Mouse (Mus musculus) embryo, embryonic 11.5 days (tissue): ENCODE results near the gene Gprc5c.

Experiments used
- DNase-seq: peaks from one replicate; pipeline ENCODE4 v3.0.0-alpha.2; 2012; ENCODE audit warnings: low read depth, low spot score

The Gprc5c gene

DNA sequence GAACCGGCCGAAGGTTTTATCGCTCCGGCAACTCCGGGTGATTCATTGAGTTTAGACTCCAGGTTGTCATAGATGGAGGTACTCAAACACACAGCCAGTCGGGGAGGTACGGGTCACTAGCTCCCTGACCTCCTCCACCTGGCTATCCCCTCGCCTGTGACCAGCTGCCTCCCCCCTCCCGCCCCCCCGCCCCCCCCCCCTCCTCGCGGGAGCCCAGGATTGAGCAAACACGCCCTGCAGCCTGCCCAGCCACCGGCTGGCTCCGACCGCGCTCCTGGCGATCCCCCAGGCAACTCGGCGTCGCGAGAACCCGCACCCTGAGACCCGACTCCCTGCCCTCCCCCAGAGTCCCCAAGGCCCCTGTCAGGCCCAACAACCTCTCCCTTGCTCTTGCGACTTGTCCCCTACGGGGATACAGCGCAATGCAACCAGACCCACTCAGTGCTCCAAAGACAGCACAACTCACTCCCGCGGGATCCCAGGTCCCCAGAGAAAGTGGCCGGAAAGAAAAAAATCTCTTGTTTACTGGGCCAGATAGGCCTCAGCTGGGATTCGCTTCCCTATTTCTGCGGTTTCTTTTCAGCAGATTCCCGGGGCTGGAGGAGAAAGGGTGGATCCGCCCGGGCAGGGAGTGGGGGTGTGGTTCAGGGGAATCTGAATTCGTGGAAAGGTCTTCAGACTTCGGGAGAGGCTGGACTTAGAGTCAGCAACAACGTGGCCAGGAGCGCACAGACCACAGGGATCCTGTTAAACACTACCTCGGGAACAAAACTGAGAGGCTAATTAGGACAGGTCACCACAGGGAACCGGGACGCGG, at the start of gene Gprc5c:
Gprc5c (plus strand) TSS at position 701 of the 817 bp plus-strand sequence.
- no peak for DNase-seq

- DNase-seq: no peak
These were observed 49.0 kb upstream of the Gprc5c start for GRCm38 (mm10) chr11:114801906-114802305.

DNA sequence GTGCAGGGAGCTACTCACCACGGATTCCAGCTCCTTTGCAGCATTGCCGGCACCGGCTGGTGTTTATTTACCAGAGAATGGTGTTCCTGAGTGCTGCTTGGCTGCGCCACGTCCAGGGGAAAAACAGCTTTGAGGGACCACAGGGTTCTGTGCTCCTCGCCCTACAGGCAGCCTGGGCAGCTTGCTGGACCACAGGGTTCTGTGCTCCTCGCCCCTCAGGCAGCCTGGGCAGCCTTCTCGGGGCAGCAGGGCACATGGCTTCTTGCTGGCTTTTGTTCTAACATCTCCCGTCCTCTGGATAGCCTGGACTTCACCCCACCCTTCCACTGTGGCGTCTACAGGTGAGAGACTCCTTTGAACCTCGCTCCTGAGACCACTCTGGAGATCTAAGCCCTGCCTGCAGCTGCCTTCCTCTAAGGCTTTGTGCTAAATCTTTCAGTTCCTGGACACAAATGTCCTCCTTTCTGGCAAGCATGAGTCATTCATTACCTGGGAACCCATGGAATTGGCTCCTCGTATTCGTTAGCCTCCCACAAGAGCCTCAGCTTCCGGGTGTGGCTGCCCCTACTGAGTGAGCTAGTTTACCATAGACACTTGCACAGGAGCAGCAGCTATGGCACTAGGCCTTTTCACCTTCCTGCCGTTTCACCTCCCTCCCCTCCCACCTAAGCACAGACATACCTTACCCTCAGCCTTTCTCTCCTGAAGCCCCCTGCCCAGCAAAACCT, 48.2 kb upstream of the Gprc5c start:
- DNase-seq: no peak

GRCm38 (mm10) chr11:114803990-114804389, 47.0 kb upstream of the Gprc5c start:
- no peak for DNase-seq

- no peak for DNase-seq
These were observed 43.9 kb upstream of the Gprc5c start for GRCm38 (mm10) chr11:114807025-114807424.

GRCm38 (mm10) chr11:114807686-114808427, 43.1 kb upstream of the Gprc5c start:
- DNase-seq: no peak

DNA sequence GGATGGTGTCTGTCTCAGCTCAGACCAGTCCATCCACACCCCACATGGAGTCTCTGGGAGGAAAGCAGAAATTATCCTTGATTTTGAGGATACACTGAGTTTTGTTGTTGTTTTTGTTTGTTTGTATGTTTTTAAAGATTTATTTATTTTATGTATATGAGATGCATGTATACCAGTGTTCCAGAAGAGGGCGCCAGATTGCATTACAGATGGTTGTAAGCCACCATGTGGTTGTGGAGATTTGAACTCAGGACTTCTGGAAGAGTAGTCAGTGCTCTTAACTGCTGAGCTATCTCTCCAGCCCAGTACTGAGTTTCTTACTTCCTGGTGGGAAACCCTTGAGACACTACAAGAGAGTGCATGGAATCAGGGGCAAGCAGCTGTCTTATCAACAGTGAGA, 41.6 kb upstream of the Gprc5c start:
- DNase-seq: no peak

DNA sequence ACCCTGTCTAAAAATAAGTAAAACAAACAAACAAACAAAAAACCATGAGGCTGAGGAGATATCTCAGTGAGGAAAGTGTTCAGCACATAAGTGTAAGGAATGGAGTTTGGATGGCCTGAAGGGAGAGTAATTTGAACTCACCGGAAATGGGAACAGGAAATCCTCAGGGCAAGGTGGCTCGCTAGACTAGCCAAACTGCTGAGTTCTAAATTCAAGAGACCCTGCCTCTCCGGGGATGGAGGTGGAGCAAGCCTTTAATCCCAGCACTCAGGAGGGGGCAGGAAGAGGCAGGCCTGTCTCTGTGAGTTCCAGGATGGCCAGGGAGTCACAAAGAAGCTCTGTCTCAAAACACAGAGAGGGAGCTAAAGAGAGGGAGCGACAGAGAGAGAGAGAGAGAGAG, 40.6 kb upstream of the Gprc5c start:
- DNase-seq: no peak

GRCm38 (mm10) chr11:114812731-114813240, 38.2 kb upstream of the Gprc5c start:
- peak; percentile 80 for DNase-seq

GRCm38 (mm10) chr11:114814873-114815592, 35.9 kb upstream of the Gprc5c start:
- DNase-seq: no peak

DNA sequence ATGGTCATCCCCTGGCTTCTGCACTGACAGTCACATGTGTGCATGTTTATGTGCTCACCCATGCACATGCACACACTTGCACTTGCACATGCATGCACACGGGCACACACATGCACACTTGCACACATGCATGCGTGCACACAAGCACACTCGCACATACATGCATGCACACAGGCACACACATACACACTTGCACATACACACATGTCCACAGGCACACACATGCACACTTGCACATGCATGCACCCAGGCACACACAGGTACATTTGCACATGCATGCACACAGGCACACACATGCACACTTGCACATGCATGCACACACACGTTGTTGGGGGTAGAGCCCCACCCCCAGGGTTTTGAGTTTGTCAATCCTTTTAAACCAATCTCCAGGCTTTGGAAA, 34.0 kb upstream of the Gprc5c start:
- no peak for DNase-seq

DNA sequence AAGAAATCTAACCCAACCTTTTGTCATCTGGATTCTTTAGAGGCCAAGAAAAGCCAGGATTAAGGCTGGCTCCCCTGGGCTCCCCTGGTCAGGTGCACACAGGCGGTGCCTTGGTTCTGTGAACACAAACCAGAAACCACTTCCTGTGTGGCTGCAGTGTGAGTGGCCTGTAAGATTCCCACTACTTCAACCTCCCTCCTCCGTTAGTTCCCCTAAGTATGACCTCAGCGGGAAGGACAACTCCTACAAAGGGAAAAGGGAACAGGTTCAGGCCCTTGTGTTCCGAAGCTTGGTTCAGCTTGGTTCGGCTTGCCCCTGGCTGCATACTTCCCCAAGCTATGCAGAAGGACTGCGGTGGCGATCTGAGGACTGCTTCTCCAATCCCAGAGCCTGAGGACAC, 32.8 kb upstream of the Gprc5c start:
- DNase-seq: no peak

DNA sequence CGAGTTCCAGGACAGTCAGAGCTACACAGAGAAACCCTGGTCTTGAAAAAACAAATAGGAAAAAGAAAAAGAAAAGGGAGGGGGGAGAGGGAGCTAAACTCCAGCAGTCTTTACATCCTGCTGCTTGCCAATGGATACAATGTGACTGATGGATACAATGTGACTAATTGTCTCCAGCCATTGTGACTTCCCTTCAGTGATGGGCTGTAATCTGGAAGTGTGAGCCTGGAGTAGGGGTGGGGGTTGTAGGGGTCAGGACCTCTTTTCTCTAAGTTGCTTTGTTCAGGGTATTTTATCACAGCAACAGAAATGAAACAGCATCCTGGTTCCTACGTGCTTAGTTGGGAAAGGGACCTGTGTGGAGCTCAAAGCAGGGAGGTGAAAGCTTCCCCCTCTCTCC, 31.8 kb upstream of the Gprc5c start:
- no peak for DNase-seq

GRCm38 (mm10) chr11:114820444-114820843, 30.5 kb upstream of the Gprc5c start:
- DNase-seq: no peak

GRCm38 (mm10) chr11:114821325-114821724, 29.6 kb upstream of the Gprc5c start:
- DNase-seq: no peak

DNA sequence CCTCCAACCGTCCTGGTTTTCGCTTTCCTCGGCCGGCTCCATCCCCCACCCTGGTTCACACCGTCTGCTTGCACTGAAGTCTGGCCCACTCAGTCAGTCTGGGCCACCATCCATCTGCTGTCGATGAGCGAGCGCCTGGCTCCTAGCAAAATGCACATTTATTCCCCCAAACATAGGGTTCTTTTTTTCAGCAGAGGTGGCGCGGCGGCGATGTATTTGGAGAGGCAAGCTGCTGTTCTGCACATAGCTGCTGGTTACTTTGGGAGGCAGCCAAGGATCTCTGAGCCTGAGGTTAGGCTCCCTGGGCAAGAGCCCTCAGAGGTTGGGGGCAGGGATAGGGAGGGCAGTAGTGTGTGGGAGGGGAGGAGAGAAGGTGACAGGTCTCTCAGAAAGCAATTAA, 28.2 kb upstream of the Gprc5c start:
- DNase-seq: no peak

- no peak for DNase-seq
These were observed 27.7 kb upstream of the Gprc5c start for GRCm38 (mm10) chr11:114823199-114823725.

GRCm38 (mm10) chr11:114826686-114827085, 24.3 kb upstream of the Gprc5c start:
- no peak for DNase-seq

DNA sequence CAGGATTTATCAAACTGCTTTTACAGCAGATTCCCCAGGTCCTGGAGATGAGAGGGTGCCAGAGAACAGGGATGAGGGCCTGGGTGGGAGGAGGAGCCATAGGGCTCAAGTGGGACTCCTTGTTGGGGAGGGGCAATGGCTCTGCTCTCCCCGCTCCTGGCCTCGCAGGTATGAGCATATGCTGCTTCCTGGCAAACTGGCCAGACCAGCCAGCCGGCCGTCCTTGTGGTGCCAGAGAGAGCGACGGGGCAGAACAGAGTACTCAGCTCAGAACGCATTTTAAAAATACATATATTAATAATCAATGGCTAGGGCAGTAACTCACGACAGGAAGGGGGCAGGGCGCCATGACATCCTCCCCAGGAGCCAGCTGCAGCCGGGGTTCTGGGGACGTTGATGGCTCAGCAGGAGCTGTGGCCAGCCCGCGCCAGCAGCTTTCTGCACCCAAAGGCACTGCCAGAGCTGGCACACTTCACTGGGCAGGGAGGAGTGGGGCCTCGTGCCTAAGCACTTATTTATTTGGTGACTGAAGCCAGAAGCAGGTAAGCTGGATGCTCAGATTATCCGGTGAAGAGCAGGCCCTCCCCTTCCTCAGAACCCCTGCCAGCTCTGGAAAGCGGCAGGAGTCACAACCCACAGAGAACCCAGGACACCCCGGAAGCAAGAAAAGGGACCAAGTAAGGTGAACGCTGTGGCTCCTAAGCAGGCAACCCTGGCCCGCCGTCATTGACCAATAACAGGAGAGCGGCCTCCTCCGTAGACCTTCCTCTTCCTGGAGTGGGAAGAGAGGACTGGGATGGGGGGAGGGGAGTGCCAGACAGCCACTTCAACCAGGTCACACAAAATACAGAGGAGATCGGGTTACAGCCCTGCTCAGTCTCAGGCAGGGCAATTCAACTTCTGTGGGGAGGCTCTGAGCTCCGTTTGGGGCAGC, 21.2 kb upstream of the Gprc5c start:
- peak; percentile 74 for DNase-seq

- DNase-seq: no peak
These were observed 20.5 kb upstream of the Gprc5c start for GRCm38 (mm10) chr11:114830433-114830773.
